Mouse (Mus musculus) stomach, postnatal 0 days (tissue): ENCODE data around the gene Syce3.

Source experiments
- CTCF ChIP-seq: IDR thresholded peaks from 2 replicates; pipeline ENCODE4 v1.5.1; 2016; ENCODE audit warnings: antibody characterized with exemption, low read depth, mild to moderate bottlenecking, moderate library complexity
- EP300 ChIP-seq: optimal IDR thresholded peaks from 2 replicates; pipeline ENCODE3; 2016; ENCODE audit warnings: antibody characterized with exemption

- TF ChIP-seq CTCF, result peak; percentile 58
- no peak for TF ChIP-seq EP300
Measured at GRCm38 (mm10) chr15:89442486-89443070, 32.3 kb upstream of the Syce3 start.
